Mouse (Mus musculus) forebrain, postnatal 0 days (tissue): ENCODE measurements around the gene Hoxa7. TPM values are rescaled to one million over a fixed set of nuclear protein-coding genes. Genes with fewer than 3 reads are reported as not detected.

Experiments used
- ATAC-seq: fragments of 200-750 bp; cut with Nextera tagmentation; 2 replicates; pipeline ENCODE4 v1.8.0; 2017; ENCODE audit warnings: mild to moderate bottlenecking, moderate library complexity
- DNase-seq: peaks from one replicate; pipeline ENCODE4 v3.0.0-alpha.2; 2015
- H3K27ac ChIP-seq: fragments of 300-500 bp; sonication (generic); 2 replicates; pipeline ENCODE4 v1.5.1; 2014; ENCODE audit warnings: low read depth, mild to moderate bottlenecking, antibody characterized with exemption, low read length, moderate library complexity, mixed read lengths
- H3K27me3 ChIP-seq: fragments of 300-500 bp; sonication (generic); 2 replicates; pipeline ENCODE4 v1.6.1; 2014; ENCODE audit warnings: mild to moderate bottlenecking, low read length, mixed read lengths; ENCODE audit not compliant: insufficient read depth
- H3K36me3 ChIP-seq: fragments of 300-500 bp; sonication (generic); 2 replicates; pipeline ENCODE4 v1.6.1; 2014; ENCODE audit warnings: mild to moderate bottlenecking, moderate library complexity; ENCODE audit not compliant: insufficient read depth
- H3K4me1 ChIP-seq: fragments of 300-500 bp; sonication (generic); 2 replicates; pipeline ENCODE4 v1.6.1; 2014; ENCODE audit warnings: antibody characterized with exemption; ENCODE audit not compliant: insufficient read depth
- H3K4me2 ChIP-seq: fragments of 300-500 bp; sonication (generic); 2 replicates; pipeline ENCODE4 v1.6.1; 2014; ENCODE audit warnings: low read depth, mild to moderate bottlenecking, moderate library complexity
- H3K4me3 ChIP-seq: fragments of 300-500 bp; sonication (generic); 2 replicates; pipeline ENCODE4 v1.5.1; 2014; ENCODE audit warnings: low read depth, low read length, mixed read lengths
- H3K9ac ChIP-seq: fragments of 300-500 bp; sonication (generic); 2 replicates; pipeline ENCODE4 v1.6.1; 2014; ENCODE audit warnings: mild to moderate bottlenecking
- H3K9me3 ChIP-seq: fragments of 300-500 bp; sonication (generic); 2 replicates; pipeline ENCODE4 v1.6.1; 2016; ENCODE audit warnings: low read length
- CTCF ChIP-seq: sonication (generic); IDR thresholded peaks from 2 replicates; pipeline ENCODE4 v1.5.1; 2016; ENCODE audit warnings: antibody characterized with exemption, control low read depth, low read depth
- WGBS: fragments of 180-500 bp; shearing (Covaris S2); extraction: QIAGEN DNeasy Blood & Tissue Kit; methylation state at CpG from one replicate; pipeline ENCODE4 v1.1.7; 2014; 5-methylcytosine and 5-hydroxymethylcytosine counted together
- polyA plus RNA-seq: library from polyadenylated mRNA; unstranded; fragments of >200 nt; fragmentation: Nextera tagmentation; extraction: Ambion mirVana; gene quantifications from 2 replicates; pipeline ENCODE4 v1.2.1, GENCODE M21; 2015
- total RNA-seq: library from RNA; depleted of rRNA; stranded (reverse); fragments of >200 nt; gene quantifications from 2 replicates; pipeline ENCODE4 v1.2.3, GENCODE M21; 2014

The Hoxa7 gene
- total and polyA plus RNA-seq, 2 experiments from 2014 or later: not detected

- DNase-seq (no peak), ATAC-seq (no peak)
- Histone ChIP-seq H3K4me3 (peak overlapping the region; percentile 12; the same call in 1 of the 2 replicates), H3K36me3 (no peaks in the 10 kb centered on the region), H3K9ac (no peak overlapping the region), H3K4me2 (peak overlapping the region; percentile 9; the same call in 1 of the 2 replicates), H3K4me1 (peaks cover 4% of the 10 kb centered on the region; the same call in 1 of the 2 replicates), H3K27me3 (peaks cover 98% of the 10 kb centered on the region), H3K27ac (no peak overlapping the region), H3K9me3 (no peaks in the 10 kb centered on the region)
- TF ChIP-seq CTCF: no peak
- whole genome bisulfite sequencing: 3% methylated on average over 60 of the region's 60 CpGs
These were observed 4.8 kb downstream of the Hoxa7 start for GRCm38 (mm10) chr6:52216691-52217458.

GRCm38 (mm10) chr6:52215771-52216535 lies 5.7 kb downstream of the Hoxa7 start:
- no peak for DNase-seq
- Histone ChIP-seq H3K27me3 (peaks cover 98% of the 10 kb centered on the region), H3K4me1 (peaks cover 4% of the 10 kb centered on the region; the same call in 1 of the 2 replicates), H3K4me3 (no peak overlapping the region), H3K4me2 (no peak overlapping the region), H3K9ac (no peak overlapping the region), H3K9me3 (no peaks in the 10 kb centered on the region), H3K27ac (no peak overlapping the region), H3K36me3 (no peaks in the 10 kb centered on the region)
- no peak for TF ChIP-seq CTCF
- WGBS: 2% methylated on average over 30 of the region's 30 CpGs
- no peak for ATAC-seq

GRCm38 (mm10) chr6:52215070-52215469 lies 6.6 kb downstream of the Hoxa7 start:
- H3K4me1 ChIP-seq: peaks cover 4% of the 10 kb centered on the region; the same call in 1 of the 2 replicates
- no peak for ATAC-seq
- WGBS: 9% methylated on average over 3 of the region's 3 CpGs
- no peak overlapping the region for H3K27ac ChIP-seq
- no peak overlapping the region for H3K4me3 ChIP-seq
- no peaks in the 10 kb centered on the region for H3K9me3 ChIP-seq
- no peak overlapping the region for H3K4me2 ChIP-seq
- TF ChIP-seq CTCF: no peak
- no peak overlapping the region for H3K9ac ChIP-seq
- no peaks in the 10 kb centered on the region for H3K36me3 ChIP-seq
- H3K27me3 ChIP-seq: peaks cover 97% of the 10 kb centered on the region
- DNase-seq: no peak

GRCm38 (mm10) chr6:52214271-52214670 lies 7.4 kb downstream of the Hoxa7 start:
- ATAC-seq: no peak
- H3K9ac ChIP-seq: no peak overlapping the region
- DNase-seq: no peak
- 9% methylated on average over 5 of the region's 5 CpGs for WGBS
- H3K27me3 ChIP-seq: peaks cover 97% of the 10 kb centered on the region
- H3K27ac ChIP-seq: no peak overlapping the region
- H3K36me3 ChIP-seq: no peaks in the 10 kb centered on the region
- TF ChIP-seq CTCF: no peak
- H3K4me3 ChIP-seq: no peak overlapping the region
- H3K9me3 ChIP-seq: no peaks in the 10 kb centered on the region
- peaks cover 4% of the 10 kb centered on the region; the same call in 1 of the 2 replicates for H3K4me1 ChIP-seq
- no peak overlapping the region for H3K4me2 ChIP-seq

GRCm38 (mm10) chr6:52213119-52213986 lies 8.3 kb downstream of the Hoxa7 start, which contains the start of the genes Hoxa3 and Gm28308:
Gene Hoxa3 (minus strand): TSS chr6:52213336.
Gene Gm28308 (minus strand): TSS chr6:52213339.
- no peak for DNase-seq
- Histone ChIP-seq H3K27me3 (peaks cover 97% of the 10 kb centered on the region), H3K4me1 (peaks cover 4% of the 10 kb centered on the region; the same call in 1 of the 2 replicates), H3K27ac (no peak within 1 kb of the TSS), H3K36me3 (no peaks in the 10 kb centered on the region), H3K4me3 (no peak within 1 kb of the TSS), H3K9ac (no peak within 1 kb of the TSS), H3K9me3 (no peaks in the 10 kb centered on the region), H3K4me2 (no peak within 1 kb of the TSS)
- no peak for ATAC-seq
- 3% methylated on average over 38 of the region's 38 CpGs for WGBS
- TF ChIP-seq CTCF: no peak

GRCm38 (mm10) chr6:52212556-52213118 lies 9.0 kb downstream of the Hoxa7 start:
- Histone ChIP-seq H3K4me1 (peaks cover 4% of the 10 kb centered on the region; the same call in 1 of the 2 replicates), H3K27ac (no peak overlapping the region), H3K9ac (no peak overlapping the region), H3K4me2 (no peak overlapping the region), H3K36me3 (no peaks in the 10 kb centered on the region), H3K9me3 (no peaks in the 10 kb centered on the region), H3K27me3 (peaks cover 95% of the 10 kb centered on the region), H3K4me3 (no peak overlapping the region)
- no peak for TF ChIP-seq CTCF
- ATAC-seq (no peak), DNase-seq (no peak)
- WGBS: 3% methylated on average over 22 of the region's 22 CpGs
